Mouse (Mus musculus) gastrocnemius, adult 2 months (tissue): ENCODE results near the gene Lef1. TPM values are rescaled to one million over a fixed set of nuclear protein-coding genes. Genes with fewer than 3 reads are reported as not detected.

Source experiments
- DNase-seq: peaks from one replicate; pipeline ENCODE4 v3.0.0; 2022
- H3K27ac ChIP-seq: fragments of 200-600 bp; 2 replicates; pipeline ENCODE4 v1.8.1; 2022; ENCODE audit warnings: mild to moderate bottlenecking
- H3K4me3 ChIP-seq: fragments of 200-600 bp; 2 replicates; pipeline ENCODE4 v1.8.1; 2022; ENCODE audit warnings: mild to moderate bottlenecking, moderate library complexity
- CTCF ChIP-seq: fragments of 200-600 bp; IDR thresholded peaks from 2 replicates; pipeline ENCODE4 v1.8.1; 2022; ENCODE audit warnings: antibody characterized with exemption, mild to moderate bottlenecking, moderate library complexity
- intact Hi-C: fragments of 180-260 bp; cut with DNase I; formaldehyde crosslinking; loops from one replicate; pipeline ENCODE4 v1.15.1; 2025
- total RNA-seq, 2 experiments: library from RNA; stranded (reverse); gene quantifications; 2 replicates each; pipeline ENCODE4 v1.2.3; 2021

Gene Lef1
- total RNA-seq, 2 experiments from 2014 or later, result 0.08 TPM; not detected in 1

- no peak overlapping the region for H3K27ac ChIP-seq
- intact Hi-C loops, result loop anchor here (1.0 to 5.0 kb wide), 3 partner anchors 350 to 522 kb away; no protein-coding TSS in a partner anchor
- H3K4me3 ChIP-seq, result no peak overlapping the region
- TF ChIP-seq CTCF, result no peak
- DNase-seq, result no peak
These were observed 126.8 kb downstream of the Lef1 start for GRCm38 (mm10) chr3:131237061-131237460.

GRCm38 (mm10) chr3:131237785-131238633 lies 127.7 kb downstream of the Lef1 start:
- Histone ChIP-seq H3K27ac (no peak overlapping the region), H3K4me3 (no peak overlapping the region)
- peak; percentile 80 for DNase-seq
- peak; percentile 74 for TF ChIP-seq CTCF
- intact Hi-C loops, result loop anchor here (1.0 to 5.0 kb wide), 4 partner anchors 351 to 523 kb away; no protein-coding TSS in a partner anchor

- no peak overlapping the region for H3K4me3 ChIP-seq
- peak; percentile 81 for TF ChIP-seq CTCF
- peak overlapping the region; percentile 72 for H3K27ac ChIP-seq
- DNase-seq, result peak; percentile 69
- intact Hi-C loops, result no loop called here
These were observed 135.7 kb downstream of the Lef1 start for GRCm38 (mm10) chr3:131245766-131246578.

- no peak overlapping the region for H3K4me3 ChIP-seq
- TF ChIP-seq CTCF, result no peak
- no peak for DNase-seq
- H3K27ac ChIP-seq, result peak overlapping the region; percentile 72
- intact Hi-C loops, result no loop called here
These were observed 136.3 kb downstream of the Lef1 start for GRCm38 (mm10) chr3:131246579-131247046.

- Histone ChIP-seq H3K4me3 (no peak overlapping the region), H3K27ac (no peak overlapping the region)
- intact Hi-C loops, result no loop called here
- TF ChIP-seq CTCF, result no peak
- DNase-seq, result no peak
These were observed 137.2 kb downstream of the Lef1 start for GRCm38 (mm10) chr3:131247447-131247846.

- no peak overlapping the region for H3K27ac ChIP-seq
- no peak for TF ChIP-seq CTCF
- intact Hi-C loops, result no loop called here
- H3K4me3 ChIP-seq, result no peak overlapping the region
- DNase-seq, result no peak
These were observed 137.6 kb downstream of the Lef1 start for GRCm38 (mm10) chr3:131247851-131248250.

GRCm38 (mm10) chr3:131248444-131248843 lies 138.2 kb downstream of the Lef1 start:
- no peak for DNase-seq
- no peak overlapping the region for H3K4me3 ChIP-seq
- no peak for TF ChIP-seq CTCF
- H3K27ac ChIP-seq, result no peak overlapping the region
- intact Hi-C loops, result no loop called here

- H3K27ac ChIP-seq, result no peak overlapping the region; the same call in 1 of the 2 replicates
- DNase-seq, result no peak
- intact Hi-C loops, result no loop called here
- H3K4me3 ChIP-seq, result no peak overlapping the region
- TF ChIP-seq CTCF, result no peak
These were observed 140.0 kb downstream of the Lef1 start for GRCm38 (mm10) chr3:131250283-131250682.

- no peak for TF ChIP-seq CTCF
- intact Hi-C loops, result no loop called here
- no peak for DNase-seq
- H3K4me3 ChIP-seq, result no peak overlapping the region
- H3K27ac ChIP-seq, result peak overlapping the region; percentile 46; the same call in 1 of the 2 replicates
These were observed 140.7 kb downstream of the Lef1 start for GRCm38 (mm10) chr3:131250978-131251377.

GRCm38 (mm10) chr3:131251601-131252000 lies 141.3 kb downstream of the Lef1 start:
- no peak for TF ChIP-seq CTCF
- no peak overlapping the region for H3K27ac ChIP-seq
- no peak overlapping the region for H3K4me3 ChIP-seq
- intact Hi-C loops, result no loop called here
- DNase-seq, result no peak

- intact Hi-C loops, result no loop called here
- Histone ChIP-seq H3K4me3 (no peak overlapping the region), H3K27ac (no peak overlapping the region)
- TF ChIP-seq CTCF, result no peak
- DNase-seq, result no peak
These were observed 144.7 kb downstream of the Lef1 start for GRCm38 (mm10) chr3:131254991-131255390.

GRCm38 (mm10) chr3:131255399-131255981 lies 145.2 kb downstream of the Lef1 start:
- Histone ChIP-seq H3K4me3 (no peak overlapping the region), H3K27ac (no peak overlapping the region)
- intact Hi-C loops, result no loop called here
- TF ChIP-seq CTCF, result no peak
- no peak for DNase-seq

- intact Hi-C loops, result no loop called here
- no peak for TF ChIP-seq CTCF
- no peak for DNase-seq
- H3K27ac ChIP-seq, result no peak overlapping the region
- H3K4me3 ChIP-seq, result no peak overlapping the region
These were observed 148.7 kb downstream of the Lef1 start for GRCm38 (mm10) chr3:131258921-131259320.
